Mouse (Mus musculus) midbrain, embryonic 16.5 days (tissue): ENCODE measurements at regions not wholly inside any gene's neighbourhood (a gene's known extent, or its start where the extent isn't known, plus 50 kb on each side); places are given as distances from the start of the nearest gene placed in this dataset.

ENCODE experiments used
- ATAC-seq: fragments of 200-750 bp; cut with Nextera tagmentation; 2 replicates; pipeline ENCODE4 v1.8.0; 2017; ENCODE audit warnings: moderate TSS enrichment
- H3K27ac ChIP-seq: fragments of 300-500 bp; sonication (generic); 2 replicates; pipeline ENCODE4 v1.5.1; 2014; ENCODE audit warnings: mild to moderate bottlenecking, low read length, mixed read lengths
- H3K27me3 ChIP-seq: fragments of 300-500 bp; sonication (generic); 2 replicates; pipeline ENCODE4 v1.6.1; 2014; ENCODE audit warnings: low read depth, low read length, mixed read lengths; ENCODE audit not compliant: control insufficient read depth, insufficient read depth
- H3K36me3 ChIP-seq: fragments of 300-500 bp; sonication (generic); 2 replicates; pipeline ENCODE4 v1.6.1; 2014; ENCODE audit warnings: mild to moderate bottlenecking, low read length, moderate library complexity, mixed read lengths; ENCODE audit not compliant: control insufficient read depth, insufficient read depth
- H3K4me1 ChIP-seq: fragments of 300-500 bp; sonication (generic); 2 replicates; pipeline ENCODE4 v1.6.1; 2014; ENCODE audit warnings: mild to moderate bottlenecking, low read length, mixed read lengths; ENCODE audit not compliant: control insufficient read depth, insufficient read depth
- H3K4me2 ChIP-seq: fragments of 300-500 bp; sonication (generic); 2 replicates; pipeline ENCODE4 v1.6.1; 2014; ENCODE audit warnings: mild to moderate bottlenecking, low read length, mixed read lengths
- H3K4me3 ChIP-seq: fragments of 300-500 bp; sonication (generic); 2 replicates; pipeline ENCODE4 v1.5.1; 2014; ENCODE audit warnings: low read depth, mild to moderate bottlenecking, low read length, moderate library complexity, mixed read lengths
- H3K9ac ChIP-seq: fragments of 300-500 bp; sonication (generic); 2 replicates; pipeline ENCODE4 v1.6.1; 2014; ENCODE audit warnings: low read depth, low read length, mixed read lengths
- H3K9me3 ChIP-seq: fragments of 300-500 bp; sonication (generic); replicated peaks from 2 replicates; pipeline ENCODE4 v1.6.1; 2014; ENCODE audit warnings: mild to moderate bottlenecking, low read length, mixed read lengths; ENCODE audit not compliant: control insufficient read depth, poor library complexity, severe bottlenecking
- WGBS: fragments of 180-500 bp; shearing (Covaris S2); extraction: QIAGEN DNeasy Blood & Tissue Kit; methylation state at CpG from one replicate; pipeline ENCODE4 v1.1.7; 2014; 5-methylcytosine and 5-hydroxymethylcytosine counted together

DNA sequence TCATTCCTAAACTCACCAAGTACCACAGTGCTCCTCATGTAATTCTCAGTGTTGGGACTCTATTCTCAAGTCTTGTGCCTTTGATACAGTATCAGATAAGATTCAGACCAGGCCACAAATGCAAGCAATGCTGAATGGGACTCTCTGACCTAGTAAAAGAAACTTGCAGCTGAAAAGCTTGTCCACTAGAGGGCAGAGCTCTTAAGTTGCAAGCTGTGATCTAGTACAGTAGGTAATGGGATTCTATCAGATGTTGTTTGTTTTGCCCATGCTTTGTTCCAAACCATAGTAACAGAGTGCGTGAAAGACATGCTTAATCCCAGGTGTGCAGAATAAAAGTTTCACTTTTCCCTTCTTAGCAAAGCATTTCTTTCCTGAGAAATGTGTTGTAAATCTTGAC lies 383.2 kb upstream of the Chrm2 start:
- Histone ChIP-seq H3K9me3 (no peaks in the 10 kb centered on the region), H3K4me1 (no peaks in the 10 kb centered on the region), H3K4me2 (no peak overlapping the region), H3K27me3 (no peaks in the 10 kb centered on the region), H3K9ac (no peak overlapping the region), H3K36me3 (no peaks in the 10 kb centered on the region), H3K4me3 (no peak overlapping the region), H3K27ac (no peak overlapping the region)
- 31% methylated on average over 1 of the region's 1 CpGs for WGBS
- ATAC-seq, result no peak

DNA sequence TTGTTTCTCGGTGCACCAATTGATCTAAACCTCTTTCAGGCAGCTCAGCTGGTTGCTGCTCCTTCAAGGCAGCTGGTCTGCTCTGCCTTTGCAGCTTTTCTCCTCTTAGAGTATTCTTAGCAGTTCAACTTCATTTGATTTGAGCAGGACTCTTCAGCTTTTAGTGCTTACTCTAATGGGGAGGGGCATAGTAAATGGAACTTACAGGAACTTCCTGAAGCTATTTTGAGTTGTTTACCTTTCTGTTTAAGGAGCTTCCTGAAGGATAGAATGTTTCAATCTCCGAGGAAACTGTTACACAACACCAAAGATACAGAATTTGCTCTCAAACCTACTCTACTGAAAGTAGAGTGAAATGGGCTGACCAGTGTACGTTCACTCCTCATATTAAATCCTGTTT lies 385.8 kb upstream of the Chrm2 start:
- ATAC-seq, result no peak
- H3K27me3 ChIP-seq, result no peaks in the 10 kb centered on the region
- no peaks in the 10 kb centered on the region for H3K36me3 ChIP-seq
- 70% methylated on average over 3 of the region's 3 CpGs for WGBS
- H3K9me3 ChIP-seq, result no peaks in the 10 kb centered on the region
- no peak overlapping the region for H3K4me3 ChIP-seq
- H3K4me1 ChIP-seq, result 0 out of 2 replicates have a peak, but pooled peaks cover 3% of the 10 kb centered on the region
- H3K4me2 ChIP-seq, result no peak overlapping the region
- H3K27ac ChIP-seq, result no peak overlapping the region
- H3K9ac ChIP-seq, result no peak overlapping the region

DNA sequence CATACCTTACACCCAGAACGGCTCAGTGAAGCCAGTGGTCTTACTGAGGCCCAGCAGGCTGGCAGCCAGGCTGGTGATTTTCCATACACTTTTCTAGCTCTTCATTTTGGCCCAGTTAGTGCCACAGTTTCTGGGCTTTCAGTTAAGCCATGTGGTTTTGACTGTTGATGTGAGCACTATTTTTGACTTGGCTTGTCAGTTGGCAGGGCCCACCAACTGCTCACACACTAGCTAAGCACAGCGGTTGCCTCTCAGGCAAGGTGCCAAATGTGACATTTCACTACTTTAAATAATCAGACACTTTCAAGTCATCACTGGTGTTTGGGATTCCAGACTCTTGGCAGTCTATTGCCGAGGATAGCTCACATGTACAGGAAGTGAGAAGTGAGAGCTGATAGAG lies 399.0 kb upstream of the Chrm2 start:
- Histone ChIP-seq H3K4me3 (no peak overlapping the region), H3K36me3 (no peaks in the 10 kb centered on the region), H3K27ac (no peak overlapping the region), H3K9me3 (no peaks in the 10 kb centered on the region), H3K4me2 (no peak overlapping the region), H3K27me3 (no peaks in the 10 kb centered on the region), H3K9ac (no peak overlapping the region), H3K4me1 (no peaks in the 10 kb centered on the region)
- no peak for ATAC-seq
- WGBS, result 72% methylated on average over 3 of the region's 3 CpGs

DNA sequence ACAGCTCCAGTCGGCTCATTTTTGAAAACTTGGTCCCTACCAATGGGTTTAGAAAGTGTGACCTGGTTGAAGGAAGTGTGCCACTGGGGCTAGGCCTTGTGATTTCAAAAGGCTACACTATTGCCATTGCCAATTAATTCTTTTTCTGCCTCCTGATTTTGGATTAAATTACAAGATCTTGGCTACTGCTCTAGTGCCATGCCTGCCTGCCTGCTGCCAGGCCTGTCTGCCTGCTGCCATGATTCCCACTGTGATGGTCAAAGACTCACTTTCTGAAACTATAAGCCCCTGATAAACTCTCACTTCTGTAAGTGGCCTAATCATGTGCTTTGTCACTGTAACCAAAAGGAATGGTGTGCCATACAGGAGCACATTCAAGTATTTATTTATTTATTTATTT lies 400.4 kb upstream of the Mtpn start:
- ATAC-seq, result no peak
- 91% methylated on average over 1 of the region's 1 CpGs for WGBS
- H3K4me1 ChIP-seq, result no peaks in the 10 kb centered on the region

DNA sequence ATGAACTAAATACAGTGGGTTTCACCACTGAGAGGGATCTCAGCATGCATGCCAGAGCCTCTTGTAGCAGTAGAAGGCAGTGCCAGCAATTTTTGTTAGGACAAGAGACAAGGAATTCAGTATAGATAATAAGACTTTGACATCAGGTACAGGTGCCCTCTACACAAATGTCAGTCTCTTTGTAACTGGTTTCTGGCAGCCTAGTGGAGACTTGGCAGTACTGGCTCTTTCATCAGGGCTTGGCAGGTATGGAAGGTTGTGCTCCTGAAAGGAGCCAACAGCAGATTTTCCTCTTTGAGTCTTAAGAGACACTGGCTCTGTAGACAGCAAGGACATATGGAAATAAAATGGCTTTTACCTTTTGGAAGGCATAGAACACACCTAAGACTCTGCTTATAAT lies 384.5 kb upstream of the Mtpn start:
- Histone ChIP-seq H3K27ac (no peak overlapping the region), H3K9ac (no peak overlapping the region), H3K4me2 (no peak overlapping the region), H3K27me3 (no peaks in the 10 kb centered on the region), H3K4me3 (no peak overlapping the region), H3K4me1 (no peaks in the 10 kb centered on the region), H3K9me3 (no peaks in the 10 kb centered on the region), H3K36me3 (no peaks in the 10 kb centered on the region)
- no peak for ATAC-seq

More for the DNA sequence above, 400.4 kb upstream of the Mtpn start:
- H3K9ac ChIP-seq, result no peak overlapping the region
- H3K27ac ChIP-seq, result no peak overlapping the region
- H3K27me3 ChIP-seq, result no peaks in the 10 kb centered on the region
- no peak overlapping the region for H3K4me2 ChIP-seq
- H3K36me3 ChIP-seq, result no peaks in the 10 kb centered on the region
- no peaks in the 10 kb centered on the region for H3K9me3 ChIP-seq
- H3K4me3 ChIP-seq, result no peak overlapping the region

DNA sequence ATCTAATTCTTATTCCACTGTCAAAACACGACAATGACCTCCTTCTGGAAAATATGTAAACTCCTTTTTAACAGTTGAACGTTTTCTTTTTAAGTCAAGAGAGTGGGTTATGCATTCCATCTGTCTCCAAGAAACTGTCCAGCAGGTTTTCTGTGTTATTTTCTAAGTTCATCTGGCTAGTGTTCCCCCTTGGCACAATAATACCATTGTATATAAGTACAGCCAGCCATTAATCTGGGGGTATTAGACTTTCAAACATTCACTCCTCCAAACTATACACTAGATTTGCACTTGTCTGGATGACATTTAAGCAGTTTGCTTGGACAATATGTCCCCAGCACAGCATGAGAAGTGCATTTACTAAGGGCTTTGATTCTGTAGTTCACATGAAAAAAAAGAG lies 358.3 kb upstream of the Mtpn start:
- no peak overlapping the region for H3K4me3 ChIP-seq
- no peak overlapping the region for H3K9ac ChIP-seq
- WGBS, result 48% methylated on average over 2 of the region's 2 CpGs
- no peak overlapping the region for H3K4me2 ChIP-seq
- ATAC-seq, result no peak
- no peak overlapping the region for H3K27ac ChIP-seq
- no peaks in the 10 kb centered on the region for H3K4me1 ChIP-seq
- H3K27me3 ChIP-seq, result no peaks in the 10 kb centered on the region
- H3K9me3 ChIP-seq, result no peaks in the 10 kb centered on the region
- H3K36me3 ChIP-seq, result no peaks in the 10 kb centered on the region

DNA sequence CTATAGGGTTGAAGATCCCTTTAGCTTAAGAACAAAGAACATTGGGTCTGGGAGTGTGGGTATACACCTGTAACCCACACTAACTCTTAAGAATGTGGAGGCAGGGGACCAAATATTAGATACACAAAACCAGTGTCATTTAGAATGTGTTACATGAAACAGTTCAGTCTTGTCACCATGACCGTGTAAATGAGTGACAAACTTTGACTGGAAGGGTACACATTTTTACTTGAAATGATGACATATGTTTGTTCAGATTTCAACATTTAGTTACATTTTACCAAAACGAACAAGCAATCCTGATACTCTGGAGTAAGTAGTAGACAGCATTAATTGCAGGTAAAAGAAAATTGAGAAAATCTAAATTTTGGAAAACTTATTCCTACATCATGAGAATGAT lies 356.0 kb upstream of the Mtpn start:
- H3K4me1 ChIP-seq, result no peaks in the 10 kb centered on the region
- 95% methylated on average over 2 of the region's 2 CpGs for WGBS
- H3K36me3 ChIP-seq, result no peaks in the 10 kb centered on the region
- no peaks in the 10 kb centered on the region for H3K9me3 ChIP-seq
- no peak overlapping the region for H3K4me3 ChIP-seq
- H3K4me2 ChIP-seq, result no peak overlapping the region
- ATAC-seq, result no peak
- H3K27ac ChIP-seq, result no peak overlapping the region
- no peak overlapping the region for H3K9ac ChIP-seq
- H3K27me3 ChIP-seq, result no peaks in the 10 kb centered on the region

DNA sequence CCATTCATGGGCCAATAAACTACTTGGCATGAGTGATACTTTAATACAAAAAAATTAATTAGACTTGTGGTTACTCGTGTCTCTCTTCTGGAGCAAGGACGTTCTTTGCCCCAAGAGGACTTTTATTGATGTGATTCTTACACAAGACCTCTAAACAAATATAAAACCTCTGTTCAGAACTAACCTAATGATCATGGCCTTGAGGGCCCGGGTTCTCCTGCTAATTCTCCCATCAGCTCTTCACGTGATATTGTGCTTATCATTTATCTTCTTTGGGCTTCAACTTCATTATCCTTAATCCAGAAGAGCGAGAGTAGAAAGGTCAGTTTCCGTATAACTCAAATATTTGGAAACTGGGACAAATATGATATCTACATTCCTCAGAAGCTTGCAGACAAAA lies 335.0 kb upstream of the Mtpn start:
- WGBS, result 84% methylated on average over 6 of the region's 6 CpGs

DNA sequence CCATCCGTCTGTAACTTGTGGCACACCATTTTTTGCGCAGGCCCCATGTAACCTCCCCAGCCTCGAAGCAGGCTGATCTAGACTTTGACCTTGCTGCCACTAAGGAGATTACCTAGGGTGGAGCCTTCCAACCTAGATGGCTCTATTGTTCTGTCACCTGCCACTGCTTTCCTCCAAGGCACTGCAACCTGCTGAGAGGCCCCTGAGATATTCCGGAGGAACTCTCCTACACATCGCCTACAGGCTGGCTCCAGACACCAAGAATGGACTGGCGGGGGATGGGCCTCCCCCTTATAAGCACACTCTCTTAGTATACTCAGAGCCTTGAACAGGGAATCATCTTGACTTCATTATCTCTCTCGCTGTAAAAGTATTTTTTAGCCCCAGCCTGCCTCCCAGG lies 331.7 kb upstream of the Mtpn start:
- Histone ChIP-seq H3K4me2 (no peak overlapping the region), H3K27ac (no peak overlapping the region), H3K4me1 (no peaks in the 10 kb centered on the region), H3K9me3 (no peaks in the 10 kb centered on the region), H3K9ac (no peak overlapping the region), H3K4me3 (no peak overlapping the region), H3K27me3 (no peaks in the 10 kb centered on the region), H3K36me3 (no peaks in the 10 kb centered on the region)
- WGBS, result 66% methylated on average over 7 of the region's 7 CpGs
- no peak for ATAC-seq

More for the DNA sequence above, 335.0 kb upstream of the Mtpn start:
- no peak for ATAC-seq
- H3K27me3 ChIP-seq, result no peaks in the 10 kb centered on the region
- H3K4me3 ChIP-seq, result no peak overlapping the region
- H3K4me2 ChIP-seq, result no peak overlapping the region
- H3K36me3 ChIP-seq, result no peaks in the 10 kb centered on the region
- H3K27ac ChIP-seq, result no peak overlapping the region
- no peak overlapping the region for H3K9ac ChIP-seq
- H3K9me3 ChIP-seq, result no peaks in the 10 kb centered on the region
- H3K4me1 ChIP-seq, result no peaks in the 10 kb centered on the region

DNA sequence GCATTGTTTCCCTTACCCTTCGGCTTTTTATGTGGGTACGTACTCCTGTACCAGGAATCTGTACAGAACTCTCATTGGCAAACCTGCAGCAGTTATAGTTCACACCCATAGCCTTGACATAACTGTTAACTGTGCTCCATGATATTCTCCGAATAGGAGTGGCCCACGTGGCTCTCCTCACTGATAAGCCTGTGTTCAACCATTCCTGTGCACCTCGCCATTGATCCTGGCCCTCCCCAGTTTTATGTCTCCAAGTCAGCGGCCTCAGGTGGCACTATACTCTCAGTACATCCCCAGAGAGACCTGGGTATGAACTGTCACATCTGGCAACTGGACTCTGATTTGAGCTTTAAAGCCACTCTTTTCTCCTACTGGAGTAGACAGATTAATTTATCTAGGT lies 324.5 kb upstream of the Mtpn start:
- ATAC-seq, result no peak
- 76% methylated on average over 6 of the region's 6 CpGs for WGBS

More for the DNA sequence above, 324.5 kb upstream of the Mtpn start:
- no peak overlapping the region for H3K27ac ChIP-seq
- no peak overlapping the region for H3K4me3 ChIP-seq
- H3K9me3 ChIP-seq, result no peaks in the 10 kb centered on the region
- H3K4me2 ChIP-seq, result no peak overlapping the region
- no peaks in the 10 kb centered on the region for H3K27me3 ChIP-seq
- no peak overlapping the region for H3K9ac ChIP-seq
- H3K36me3 ChIP-seq, result no peaks in the 10 kb centered on the region
- no peaks in the 10 kb centered on the region for H3K4me1 ChIP-seq
